Mouse (Mus musculus) heart, postnatal 0 days (tissue): ENCODE data around the gene Rplp2.

Source experiments
- CTCF ChIP-seq: IDR thresholded peaks from 2 replicates; pipeline ENCODE4 v1.5.1; 2016; ENCODE audit warnings: antibody characterized with exemption, control low read depth, low read depth
- EP300 ChIP-seq: IDR thresholded peaks from 2 replicates; pipeline ENCODE4 v1.6.1; 2016; ENCODE audit warnings: antibody characterized with exemption, low read depth

- TF ChIP-seq CTCF, result no peak
- TF ChIP-seq EP300, result no peak
These were observed 13.4 kb downstream of the Rplp2 start, which contains the start of gene Cracr2b for GRCm38 (mm10) chr7:141460391-141461113.
